ENCODE assay signal across 14 mouse cellular contexts in the genomic region with DNA sequence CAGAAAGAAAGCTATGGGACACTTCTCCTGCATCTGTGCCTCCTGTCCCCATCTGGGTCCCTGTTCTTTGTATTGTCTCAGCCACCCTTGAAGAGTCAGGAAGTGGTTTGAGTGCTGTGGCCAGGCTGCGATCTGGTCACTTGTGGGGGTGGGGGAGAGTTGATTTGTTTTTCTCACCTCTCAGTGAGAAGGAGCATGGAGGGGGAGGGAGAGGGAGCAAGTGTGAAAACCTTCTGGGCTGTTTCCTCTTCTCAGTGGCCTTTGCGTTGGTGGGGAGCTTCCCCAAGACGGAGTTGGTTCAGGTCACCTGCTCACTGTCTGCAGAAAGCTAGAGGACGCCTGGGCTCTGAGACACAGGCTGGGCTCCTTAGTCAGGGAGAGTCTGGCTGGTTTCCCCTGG.
DNase-seq lines count a peak whose midpoint lies in the region; ATAC-seq and TF ChIP-seq lines count a peak whose summit lies in the region.
"Had no signal": no experiment of that assay in that cellular context is flagged by ENCODE, and none has a peak within 500 bp of the region (broad histone marks: within the 10 kb centered on the region; RNA-seq: fewer than 3 reads in every experiment).

No protein-coding gene starts in this region.

- no peak for TF ChIP-seq POLR2A in bone marrow, adult 2 months (IDR thresholded peaks at IDR 0.05; ENCODE audit: borderline replicate concordance, control insufficient read depth, low read depth, low read length)

- no peak overlapping the region for H3K9ac ChIP-seq in limb, embryonic 12.5 days (replicated peaks)
- no peak overlapping the region for H3K9ac ChIP-seq in kidney, embryonic 14.5 days (ENCODE audit: low read depth, low read length)
- H3K9ac ChIP-seq: forebrain, embryonic 13.5 days; lung, embryonic 15.5 days had no signal

- H3K27me3 ChIP-seq in limb, embryonic 12.5 days, result no peaks in the 10 kb centered on the region
- no peaks in the 10 kb centered on the region for H3K27me3 ChIP-seq in splenic B cell, adult 2 months (ENCODE audit: control insufficient read depth, insufficient read depth, low read length, poor library complexity, severe bottlenecking)
- no peaks in the 10 kb centered on the region for H3K27me3 ChIP-seq in kidney, embryonic 14.5 days (ENCODE audit: control insufficient read depth, insufficient read depth, low read length)
- H3K27me3 ChIP-seq: forebrain, embryonic 13.5 days; lung, embryonic 15.5 days; Patski had no signal

- 1% methylated on average over 4 of the region's 4 CpGs for WGBS in bone marrow, adult 2 months
- WGBS in limb, embryonic 12.5 days, result 22% methylated on average over 4 of the region's 4 CpGs
- WGBS in kidney, embryonic 14.5 days, result 16% methylated on average over 4 of the region's 4 CpGs

- H3K9me3 ChIP-seq in limb, embryonic 12.5 days, result no peaks in the 10 kb centered on the region
- H3K9me3 ChIP-seq in kidney, embryonic 14.5 days (ENCODE audit: control insufficient read depth, low read length), result no peaks in the 10 kb centered on the region
- H3K9me3 ChIP-seq: forebrain, embryonic 13.5 days; lung, embryonic 15.5 days had no signal

- DNase-seq in kidney, postnatal 4 days, result peak; percentile 20 to 35
- no peak for DNase-seq in kidney, postnatal 25 days
- peak; percentile 78 for DNase-seq in splenic B cell, adult 2 months (ENCODE audit: low read depth, low spot score)
- no peak for DNase-seq in adipocyte (ENCODE audit: low spot score)
- no peak for DNase-seq in gastrocnemius, postnatal 25 days
- DNase-seq: cerebellum, adult 11-12 months; right cerebral cortex, postnatal 25 days had no signal

- no peak for TF ChIP-seq CTCF in bone marrow, adult 2 months (IDR thresholded peaks at IDR 0.05; ENCODE audit: control insufficient read depth, insufficient read depth, low read length)

- peaks cover 7% of the 10 kb centered on the region for H3K4me1 ChIP-seq in bone marrow, adult 2 months (ENCODE audit: control insufficient read depth, insufficient read depth, low read length)
- H3K4me1 ChIP-seq in limb, embryonic 12.5 days (replicated peaks), result peaks cover 61% of the 10 kb centered on the region
- H3K4me1 ChIP-seq in kidney, embryonic 14.5 days (ENCODE audit: control insufficient read depth, insufficient read depth, low read length), result peaks cover 37% of the 10 kb centered on the region

- H3K27ac ChIP-seq in bone marrow, adult 2 months (ENCODE audit: control insufficient read depth, insufficient read depth, low read depth, low read length, poor library complexity), result peak overlapping the region; percentile 42
- H3K27ac ChIP-seq in limb, embryonic 12.5 days, result peak overlapping the region; percentile 9; the same call in 1 of the 2 replicates
- no peak overlapping the region for H3K27ac ChIP-seq in kidney, embryonic 14.5 days (ENCODE audit: low read depth, low read length)
- H3K27ac ChIP-seq: forebrain, embryonic 13.5 days; kidney, postnatal 0 days; lung, embryonic 15.5 days had no signal

- no peak overlapping the region for H3K4me2 ChIP-seq in limb, embryonic 12.5 days
- no peak overlapping the region for H3K4me2 ChIP-seq in kidney, embryonic 14.5 days (replicated peaks; ENCODE audit: low read depth, low read length)
- H3K4me2 ChIP-seq: forebrain, embryonic 13.5 days; lung, embryonic 15.5 days had no signal

- no peak overlapping the region for H3K4me3 ChIP-seq in bone marrow, adult 2 months (replicated peaks; ENCODE audit: control insufficient read depth, low read depth, low read length)
- H3K4me3 ChIP-seq in limb, embryonic 12.5 days (replicated peaks), result no peak overlapping the region
- no peak overlapping the region for H3K4me3 ChIP-seq in kidney, embryonic 14.5 days (ENCODE audit: low read length)
- H3K4me3 ChIP-seq: forebrain, embryonic 13.5 days; lung, embryonic 15.5 days had no signal

- ATAC-seq in limb, embryonic 12.5 days (ENCODE audit: insufficient number of reproducible peaks, insufficient read depth, low FRiP score, low TSS enrichment, low read depth), result no peak
- ATAC-seq in kidney, embryonic 14.5 days (ENCODE audit: low FRiP score, low TSS enrichment), result no peak
- ATAC-seq: forebrain, embryonic 13.5 days; Patski had no signal

- no peaks in the 10 kb centered on the region for H3K36me3 ChIP-seq in limb, embryonic 12.5 days
- H3K36me3 ChIP-seq in splenic B cell, adult 2 months (ENCODE audit: control insufficient read depth, insufficient read depth, low read length, poor library complexity, severe bottlenecking), result no peaks in the 10 kb centered on the region
- no peaks in the 10 kb centered on the region for H3K36me3 ChIP-seq in kidney, embryonic 14.5 days (ENCODE audit: control insufficient read depth, insufficient read depth, low read length)

Comparison
In these comparisons a context has a peak if more than half of its experiments do, and no peak if none do; other contexts are left out.
1. DNase-seq: peak in kidney, postnatal 4 days (2 of 2) and splenic B cell, adult 2 months (single experiment); none in kidney, postnatal 25 days (0 of 2), adipocyte (single experiment) and gastrocnemius, postnatal 25 days (single experiment).